Mouse (Mus musculus) limb, embryonic 15.5 days (tissue): ENCODE results near the gene Tmem164. TPM values are rescaled to one million over a fixed set of nuclear protein-coding genes. Genes with fewer than 3 reads are reported as not detected.

Experiments used
- ATAC-seq: fragments of 200-750 bp; cut with Nextera tagmentation; 2 replicates; pipeline ENCODE4 v1.8.0; 2017; ENCODE audit warnings: low read depth, moderate TSS enrichment; ENCODE audit not compliant: insufficient number of reproducible peaks, low FRiP score, low TSS enrichment
- H3K27ac ChIP-seq: fragments of 300-500 bp; sonication (generic); 2 replicates; pipeline ENCODE4 v1.5.1; 2015; ENCODE audit warnings: moderate library complexity, mild to moderate bottlenecking, inconsistent platforms
- H3K27me3 ChIP-seq: fragments of 300-500 bp; sonication (generic); 2 replicates; pipeline ENCODE4 v1.6.1; 2015; ENCODE audit warnings: inconsistent platforms
- H3K36me3 ChIP-seq: fragments of 300-500 bp; sonication (generic); 2 replicates; pipeline ENCODE4 v1.6.1; 2015; ENCODE audit warnings: inconsistent platforms
- H3K4me1 ChIP-seq: fragments of 300-500 bp; sonication (generic); 2 replicates; pipeline ENCODE4 v1.6.1; 2015; ENCODE audit warnings: inconsistent platforms
- H3K4me2 ChIP-seq: fragments of 300-500 bp; sonication (generic); 2 replicates; pipeline ENCODE4 v1.6.1; 2015; ENCODE audit warnings: mild to moderate bottlenecking, inconsistent platforms
- H3K4me3 ChIP-seq: fragments of 300-500 bp; sonication (generic); 2 replicates; pipeline ENCODE4 v1.5.1; 2015; ENCODE audit warnings: mild to moderate bottlenecking, inconsistent platforms
- H3K9ac ChIP-seq: fragments of 300-500 bp; sonication (generic); 2 replicates; pipeline ENCODE4 v1.6.1; 2015; ENCODE audit warnings: inconsistent platforms
- H3K9me3 ChIP-seq: fragments of 300-500 bp; sonication (generic); 2 replicates; pipeline ENCODE4 v1.6.1; 2016; ENCODE audit warnings: inconsistent platforms
- WGBS: fragments of 180-500 bp; shearing (Covaris S2); methylation state at CpG from one replicate; pipeline ENCODE4 v1.1.7; 2015; 5-methylcytosine and 5-hydroxymethylcytosine counted together
- polyA plus RNA-seq: library from polyadenylated mRNA; unstranded; fragments of >200 nt; fragmentation: Nextera tagmentation; extraction: Ambion mirVana; gene quantifications from 2 replicates; pipeline ENCODE4 v1.2.1, GENCODE M21; 2015

Tmem164 gene
- polyA plus RNA-seq, 1 experiment from 2014 or later, result 53.5 TPM

DNA sequence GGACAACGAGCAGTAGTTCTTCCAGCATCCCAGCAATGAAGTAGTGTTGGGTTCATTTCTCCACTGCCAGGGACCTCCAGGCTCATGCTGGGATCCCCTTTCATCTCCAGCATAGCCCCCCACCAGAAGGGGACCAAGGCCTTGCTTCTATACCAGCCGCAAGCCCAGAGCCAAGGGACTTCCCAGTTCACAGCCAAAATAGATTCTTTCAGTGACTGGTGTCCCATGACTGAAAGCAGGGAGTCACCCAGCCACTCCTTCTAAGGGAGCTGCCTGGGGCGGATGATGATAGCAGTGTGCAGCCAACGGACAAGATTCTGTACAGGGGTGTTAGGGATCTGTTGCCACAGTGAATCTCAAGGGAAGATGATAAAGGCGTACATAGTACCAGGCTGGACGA, 153.6 kb downstream of the Tmem164 start:
- no peak for ATAC-seq

DNA sequence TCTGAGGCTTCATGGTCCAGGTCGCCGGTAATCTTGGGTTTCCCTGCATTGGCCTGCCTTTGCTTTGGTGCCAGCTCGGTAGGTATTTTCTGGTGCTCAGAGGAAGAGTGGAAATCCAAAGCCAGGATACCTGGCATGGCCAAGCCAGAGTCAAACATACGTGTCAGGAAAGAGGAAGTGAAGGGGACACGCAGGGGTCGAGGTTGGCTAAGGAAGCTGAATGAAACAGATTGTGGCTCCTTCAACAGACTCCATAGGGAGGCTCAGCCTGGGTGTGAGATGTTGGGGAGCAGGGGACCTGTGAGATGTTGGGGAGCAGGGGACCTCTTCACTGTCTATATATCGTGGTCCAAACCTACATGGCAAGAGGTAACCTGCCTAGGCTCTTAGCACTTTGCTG, 155.2 kb downstream of the Tmem164 start:
- Histone ChIP-seq H3K4me1 (no peaks in the 10 kb centered on the region; the same call in 1 of the 2 replicates), H3K27me3 (peaks cover 10% of the 10 kb centered on the region; the same call in 1 of the 2 replicates), H3K9ac (no peak overlapping the region), H3K9me3 (no peaks in the 10 kb centered on the region), H3K36me3 (no peaks in the 10 kb centered on the region), H3K4me3 (no peak overlapping the region), H3K4me2 (no peak overlapping the region), H3K27ac (no peak overlapping the region)
- WGBS, result 89% methylated on average over 7 of the region's 7 CpGs
- ATAC-seq, result no peak

More for the DNA sequence above, 153.6 kb downstream of the Tmem164 start:
- Histone ChIP-seq H3K4me3 (no peak overlapping the region), H3K36me3 (no peaks in the 10 kb centered on the region), H3K27me3 (peaks cover 10% of the 10 kb centered on the region; the same call in 1 of the 2 replicates), H3K9me3 (no peaks in the 10 kb centered on the region), H3K27ac (no peak overlapping the region), H3K4me2 (no peak overlapping the region), H3K9ac (no peak overlapping the region), H3K4me1 (peaks cover 4% of the 10 kb centered on the region; the same call in 1 of the 2 replicates)
- whole genome bisulfite sequencing, result 89% methylated on average over 6 of the region's 6 CpGs

- WGBS, result 89% methylated on average over 3 of the region's 3 CpGs
- no peak overlapping the region for H3K4me2 ChIP-seq
- H3K27me3 ChIP-seq, result peaks cover 10% of the 10 kb centered on the region; the same call in 1 of the 2 replicates
- H3K9me3 ChIP-seq, result no peaks in the 10 kb centered on the region
- no peak for ATAC-seq
- no peaks in the 10 kb centered on the region; the same call in 1 of the 2 replicates for H3K4me1 ChIP-seq
- no peak overlapping the region for H3K27ac ChIP-seq
- H3K4me3 ChIP-seq, result no peak overlapping the region
- H3K36me3 ChIP-seq, result no peaks in the 10 kb centered on the region
- H3K9ac ChIP-seq, result no peak overlapping the region
These were observed 156.1 kb downstream of the Tmem164 start for GRCm38 (mm10) chrX:142837316-142837715.

DNA sequence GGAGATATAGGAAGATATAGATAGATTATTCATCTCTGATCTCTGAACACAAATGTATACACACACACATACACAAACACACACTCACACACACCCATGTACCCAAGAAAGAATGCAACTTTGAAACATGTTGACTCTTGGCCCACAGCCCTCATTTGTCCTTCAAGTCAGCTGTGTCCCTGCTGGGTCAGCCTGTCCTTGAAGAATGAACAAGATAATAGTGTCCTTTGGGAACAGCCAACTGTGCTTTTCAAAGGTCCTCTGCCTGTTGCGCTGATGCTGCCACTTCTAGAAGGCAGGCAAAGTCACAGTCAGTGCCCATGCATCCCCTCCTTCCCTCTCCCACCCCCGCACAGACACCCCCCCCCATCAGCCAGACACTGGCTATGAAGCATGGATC, 157.6 kb downstream of the Tmem164 start:
- 81% methylated on average over 2 of the region's 2 CpGs for WGBS
- H3K4me2 ChIP-seq, result no peak overlapping the region

DNA sequence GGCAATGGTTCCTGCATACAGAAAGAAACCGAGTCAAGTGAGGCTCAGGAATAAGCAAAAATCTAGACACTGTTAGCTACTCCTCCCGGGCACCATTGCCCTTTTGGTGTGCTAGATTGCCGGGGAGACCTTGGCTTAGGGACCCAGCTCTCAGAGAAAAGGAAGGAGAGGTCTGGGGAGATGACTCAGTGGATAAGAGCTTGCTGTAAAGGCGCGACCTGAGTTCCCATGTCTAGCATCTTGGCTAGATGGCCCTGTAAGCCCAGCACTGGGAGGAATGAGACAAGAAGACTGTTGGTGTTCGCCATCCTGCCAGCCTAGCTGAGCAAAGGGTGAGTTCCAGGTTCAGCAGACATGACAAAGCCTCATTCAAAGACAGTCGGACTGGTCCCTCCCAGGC, 158.2 kb downstream of the Tmem164 start:
- Histone ChIP-seq H3K36me3 (no peaks in the 10 kb centered on the region), H3K4me1 (no peaks in the 10 kb centered on the region), H3K27ac (no peak overlapping the region), H3K4me2 (no peak overlapping the region), H3K4me3 (no peak overlapping the region), H3K9ac (no peak overlapping the region), H3K27me3 (peaks cover 10% of the 10 kb centered on the region; the same call in 1 of the 2 replicates), H3K9me3 (no peaks in the 10 kb centered on the region)
- no peak for ATAC-seq
- 78% methylated on average over 7 of the region's 7 CpGs for WGBS

More for the DNA sequence above, 157.6 kb downstream of the Tmem164 start:
- Histone ChIP-seq H3K27me3 (peaks cover 10% of the 10 kb centered on the region; the same call in 1 of the 2 replicates), H3K36me3 (no peaks in the 10 kb centered on the region), H3K4me3 (no peak overlapping the region), H3K4me1 (no peaks in the 10 kb centered on the region), H3K9ac (no peak overlapping the region), H3K9me3 (no peaks in the 10 kb centered on the region), H3K27ac (no peak overlapping the region)
- no peak for ATAC-seq

DNA sequence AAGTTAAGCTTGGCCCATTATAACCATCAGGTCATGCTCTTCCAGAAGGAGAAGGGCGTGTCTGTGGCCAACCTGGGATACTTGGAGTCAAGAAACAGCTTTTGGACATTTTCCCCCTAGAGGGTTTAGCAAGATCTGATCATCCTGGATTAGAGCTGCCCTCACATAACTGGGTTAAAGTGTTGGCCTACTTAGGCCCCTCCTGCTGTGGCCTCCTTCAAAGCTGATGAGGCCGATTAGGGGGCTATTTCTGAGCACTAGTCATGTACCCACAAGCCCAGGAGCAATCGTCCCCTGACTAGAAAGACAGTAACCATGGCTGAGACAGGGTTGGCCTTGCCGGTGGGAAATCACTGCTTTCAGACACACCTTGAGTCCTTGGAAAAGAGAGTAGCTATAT, 160.7 kb downstream of the Tmem164 start:
- H3K4me3 ChIP-seq, result no peak overlapping the region
- no peak for ATAC-seq
- H3K27ac ChIP-seq, result no peak overlapping the region
- peaks cover 6% of the 10 kb centered on the region; the same call in 1 of the 2 replicates for H3K27me3 ChIP-seq
- no peaks in the 10 kb centered on the region for H3K4me1 ChIP-seq
- H3K4me2 ChIP-seq, result no peak overlapping the region
- H3K9ac ChIP-seq, result no peak overlapping the region
- 72% methylated on average over 4 of the region's 4 CpGs for WGBS
- H3K9me3 ChIP-seq, result no peaks in the 10 kb centered on the region
- no peaks in the 10 kb centered on the region for H3K36me3 ChIP-seq

- WGBS, result 85% methylated on average over 6 of the region's 6 CpGs
- Histone ChIP-seq H3K9me3 (no peaks in the 10 kb centered on the region), H3K4me3 (no peak overlapping the region), H3K36me3 (no peaks in the 10 kb centered on the region), H3K27me3 (no peaks in the 10 kb centered on the region), H3K27ac (no peak overlapping the region), H3K9ac (no peak overlapping the region), H3K4me2 (no peak overlapping the region), H3K4me1 (no peaks in the 10 kb centered on the region)
- ATAC-seq, result no peak
These were observed 165.1 kb downstream of the Tmem164 start for GRCm38 (mm10) chrX:142846266-142846665.

GRCm38 (mm10) chrX:142848032-142848431, 166.8 kb downstream of the Tmem164 start:
- Histone ChIP-seq H3K4me3 (no peak overlapping the region), H3K4me1 (no peaks in the 10 kb centered on the region), H3K9me3 (no peaks in the 10 kb centered on the region), H3K27ac (no peak overlapping the region), H3K4me2 (no peak overlapping the region), H3K27me3 (no peaks in the 10 kb centered on the region), H3K9ac (no peak overlapping the region), H3K36me3 (no peaks in the 10 kb centered on the region)
- WGBS, result 85% methylated on average over 9 of the region's 9 CpGs
- ATAC-seq, result no peak

DNA sequence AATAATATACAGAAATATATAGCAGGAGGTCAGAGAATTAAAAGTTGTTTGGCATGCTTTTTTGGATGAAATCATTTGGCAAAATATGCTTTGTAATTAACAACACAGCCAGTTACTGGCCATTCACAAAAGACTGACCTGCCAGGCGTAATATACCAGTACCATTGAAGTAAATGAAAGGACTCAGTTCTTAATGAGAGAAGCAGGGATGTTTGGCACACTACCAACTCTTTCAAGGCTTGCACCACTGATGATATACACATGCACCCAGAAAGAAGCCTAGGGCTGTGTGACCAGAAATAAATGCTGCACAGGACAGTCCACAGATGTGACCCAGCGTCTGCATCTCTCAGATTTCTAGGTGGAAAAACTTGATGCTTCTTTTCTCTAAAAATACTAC, 188.6 kb downstream of the Tmem164 start:
- ATAC-seq, result no peak
- H3K36me3 ChIP-seq, result no peaks in the 10 kb centered on the region
- H3K27ac ChIP-seq, result no peak overlapping the region
- no peaks in the 10 kb centered on the region for H3K4me1 ChIP-seq
- H3K27me3 ChIP-seq, result no peaks in the 10 kb centered on the region
- no peak overlapping the region for H3K4me3 ChIP-seq
- H3K9me3 ChIP-seq, result no peaks in the 10 kb centered on the region
- 56% methylated on average over 2 of the region's 2 CpGs for WGBS
- no peak overlapping the region for H3K4me2 ChIP-seq
- no peak overlapping the region for H3K9ac ChIP-seq

GRCm38 (mm10) chrX:142882255-142882654, 201.0 kb downstream of the Tmem164 start:
- WGBS, result 84% methylated on average over 5 of the region's 5 CpGs

DNA sequence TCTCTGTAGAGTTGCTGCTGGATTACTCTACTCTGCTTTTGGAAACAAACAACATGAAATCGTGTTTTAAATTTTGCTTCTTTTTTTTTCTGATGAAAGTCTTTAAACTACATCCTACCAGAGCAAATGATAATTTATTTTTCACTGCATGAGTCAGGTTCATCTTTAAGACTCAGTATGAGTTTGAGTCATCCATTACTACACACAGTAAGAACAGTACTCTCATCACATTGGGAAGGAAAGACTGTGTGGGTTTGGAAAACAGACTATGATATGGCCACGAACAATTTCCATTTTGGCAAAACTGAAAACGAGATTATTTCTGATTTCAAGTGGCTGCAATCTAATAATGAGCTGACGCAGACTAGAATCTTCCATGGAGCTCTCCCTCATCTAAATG, 202.4 kb downstream of the Tmem164 start:
- ATAC-seq, result no peak
- 83% methylated on average over 4 of the region's 4 CpGs for WGBS

More at GRCm38 (mm10) chrX:142882255-142882654, 201.0 kb downstream of the Tmem164 start:
- no peak overlapping the region for H3K9ac ChIP-seq
- peaks cover 6% of the 10 kb centered on the region; the same call in 1 of the 2 replicates for H3K27me3 ChIP-seq
- no peak for ATAC-seq
- no peak overlapping the region for H3K4me3 ChIP-seq
- no peak overlapping the region for H3K27ac ChIP-seq
- no peaks in the 10 kb centered on the region for H3K4me1 ChIP-seq
- H3K4me2 ChIP-seq, result no peak overlapping the region
- no peaks in the 10 kb centered on the region for H3K9me3 ChIP-seq
- H3K36me3 ChIP-seq, result no peaks in the 10 kb centered on the region

GRCm38 (mm10) chrX:142885962-142886361, 204.8 kb downstream of the Tmem164 start:
- Histone ChIP-seq H3K9ac (no peak overlapping the region), H3K9me3 (no peaks in the 10 kb centered on the region), H3K4me1 (no peaks in the 10 kb centered on the region), H3K4me3 (no peak overlapping the region), H3K27me3 (peaks cover 10% of the 10 kb centered on the region; the same call in 1 of the 2 replicates), H3K27ac (no peak overlapping the region), H3K36me3 (no peaks in the 10 kb centered on the region), H3K4me2 (no peak overlapping the region)
- 85% methylated on average over 7 of the region's 7 CpGs for WGBS
- no peak for ATAC-seq

More for the DNA sequence above, 202.4 kb downstream of the Tmem164 start:
- Histone ChIP-seq H3K9me3 (no peaks in the 10 kb centered on the region), H3K36me3 (no peaks in the 10 kb centered on the region), H3K9ac (no peak overlapping the region), H3K4me3 (no peak overlapping the region), H3K4me1 (no peaks in the 10 kb centered on the region), H3K27me3 (peaks cover 10% of the 10 kb centered on the region; the same call in 1 of the 2 replicates), H3K4me2 (no peak overlapping the region), H3K27ac (no peak overlapping the region)
